ENCODE assay signal across 8 mouse cellular contexts in the genomic region with DNA sequence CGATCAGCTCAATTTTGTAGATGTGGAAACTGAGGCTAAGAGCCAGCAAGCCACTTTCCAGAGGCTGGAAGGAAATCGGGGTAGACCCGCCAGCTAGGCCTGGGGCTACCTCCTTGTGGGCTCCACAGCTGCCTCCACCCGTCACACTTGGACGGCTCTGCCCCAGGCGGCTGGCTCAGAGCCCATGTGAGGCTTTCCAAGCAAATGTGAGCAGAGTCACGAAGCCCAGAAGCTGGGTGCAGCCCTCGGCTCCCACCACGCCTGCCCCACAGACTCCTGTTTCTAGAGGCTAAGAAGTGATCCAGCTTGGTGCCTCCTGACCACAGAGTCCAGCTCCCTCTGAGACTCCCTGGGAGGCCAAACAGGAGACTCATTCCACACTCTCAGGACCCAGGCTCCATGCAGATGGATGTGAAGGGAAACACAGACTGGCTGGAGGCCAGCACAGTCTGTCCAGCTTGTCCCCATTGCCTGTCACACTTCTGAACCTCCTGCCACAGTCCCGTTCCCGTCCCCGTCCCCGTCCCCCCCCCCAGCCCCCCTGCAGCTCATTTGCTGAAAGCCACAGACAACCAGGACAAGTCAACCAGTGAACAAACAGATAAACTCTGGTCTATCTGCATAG. TPM values are rescaled to one million over a fixed set of nuclear protein-coding genes. Genes with fewer than 3 reads are reported as not detected.
DNase-seq lines count a peak whose midpoint lies in the region; ATAC-seq and TF ChIP-seq lines count a peak whose summit lies in the region.

No protein-coding gene starts in this region.

- ATAC-seq in intestine, embryonic 15.5 days: peak; percentile 23
- no peak for ATAC-seq in liver, embryonic 13.5 days (ENCODE audit: low read depth)

- H3K27me3 ChIP-seq in cerebellum, adult 2 months (ENCODE audit: control insufficient read depth, insufficient read depth, low read length): no peaks in the 10 kb centered on the region
- H3K27me3 ChIP-seq in intestine, embryonic 15.5 days (replicated peaks): no peaks in the 10 kb centered on the region
- H3K27me3 ChIP-seq in liver, embryonic 13.5 days: peaks cover 15% of the 10 kb centered on the region

- peaks cover 3% of the 10 kb centered on the region for H3K4me1 ChIP-seq in cerebellum, adult 2 months (ENCODE audit: control insufficient read depth, insufficient read depth, low read length)
- H3K4me1 ChIP-seq in intestine, embryonic 15.5 days (replicated peaks): peaks cover 42% of the 10 kb centered on the region
- H3K4me1 ChIP-seq in liver, embryonic 13.5 days (replicated peaks): peaks cover 68% of the 10 kb centered on the region

- no peak for TF ChIP-seq POLR2A in cerebellum, adult 2 months (IDR thresholded peaks at IDR 0.05; ENCODE audit: borderline replicate concordance, insufficient read depth, low read length)

- TF ChIP-seq CTCF in cerebellum, adult 2 months (IDR thresholded peaks at IDR 0.05; ENCODE audit: borderline replicate concordance, insufficient read depth, low read depth, low read length): no peak

- peak overlapping the region; percentile 17; the same call in 1 of the 2 replicates for H3K9ac ChIP-seq in intestine, embryonic 15.5 days
- no peak overlapping the region for H3K9ac ChIP-seq in liver, embryonic 13.5 days

- no peaks in the 10 kb centered on the region for H3K36me3 ChIP-seq in intestine, embryonic 15.5 days
- H3K36me3 ChIP-seq in liver, embryonic 13.5 days: no peaks in the 10 kb centered on the region

- DNase-seq in layer of hippocampus, adult 11-12 months (ENCODE audit: low spot score): peak; percentile 53
- no peak for DNase-seq in layer of hippocampus, adult 9-11 months
- peak; percentile 53 to 55 for DNase-seq in cerebellum, adult 2 months
- peak; percentile 78 to 90 for DNase-seq in gastrocnemius, postnatal 4 days (ENCODE audit: low spot score in 2 of 2)
- no peak for DNase-seq in liver, embryonic 13.5 days
- DNase-seq in ovary, postnatal 36 days (ENCODE audit: low spot score): peak; percentile 82
- DNase-seq in c-Kit-positive CD71-positive TER-119-positive erythroid progenitor cells, embryonic 14.5 days (ENCODE audit: low spot score): no peak

- H3K9me3 ChIP-seq in intestine, embryonic 15.5 days: no peaks in the 10 kb centered on the region
- no peaks in the 10 kb centered on the region for H3K9me3 ChIP-seq in liver, embryonic 13.5 days (replicated peaks)

- peak overlapping the region; percentile 34; the same call in 1 of the 2 replicates for H3K4me2 ChIP-seq in intestine, embryonic 15.5 days (replicated peaks)
- no peak overlapping the region for H3K4me2 ChIP-seq in liver, embryonic 13.5 days

- WGBS in cerebellum, adult 2 months: 4% methylated on average over 13 of the region's 13 CpGs
- WGBS in intestine, embryonic 15.5 days: 31% methylated on average over 13 of the region's 13 CpGs
- 47% methylated on average over 13 of the region's 13 CpGs for WGBS in liver, embryonic 13.5 days (ENCODE audit: insufficient replicate concordance)

- no peak overlapping the region for H3K4me3 ChIP-seq in cerebellum, adult 2 months (replicated peaks; ENCODE audit: insufficient read depth, low read depth, low read length)
- H3K4me3 ChIP-seq in intestine, embryonic 15.5 days (replicated peaks): no peak overlapping the region
- H3K4me3 ChIP-seq in liver, embryonic 13.5 days (replicated peaks): no peak overlapping the region

- no peak overlapping the region for H3K27ac ChIP-seq in cerebellum, adult 2 months (ENCODE audit: insufficient read depth, low read length)
- H3K27ac ChIP-seq in intestine, embryonic 15.5 days: peak overlapping the region; percentile 83
- peak overlapping the region; percentile 32; the same call in 1 of the 2 replicates for H3K27ac ChIP-seq in liver, embryonic 13.5 days

RNA-seq across cellular contexts. Expression of a gene that starts 4.9 kb away (rescaled TPM):
- polyA plus RNA-seq in cerebellum, adult 2 months (2012; rRNA removed): 3.8 and 3.9 TPM in 2 replicates
- 10 to 100 TPM; 51.4 to 55.9 TPM for total RNA-seq in gastrocnemius, postnatal 4 days (2021)
- 5.2 and 5.4 TPM in 2 replicates for polyA plus RNA-seq in intestine, embryonic 15.5 days (2015; fragmentation: Nextera tagmentation; extraction: Ambion mirVana)
- polyA plus RNA-seq in liver, embryonic 13.5 days (2015; fragmentation: Nextera tagmentation; extraction: Ambion mirVana): 1.9 and 2.0 TPM in 2 replicates

RNA-seq across cellular contexts. Expression of a gene that starts 26.7 kb away (rescaled TPM):
- polyA plus RNA-seq in cerebellum, adult 2 months (2012; rRNA removed): 37.2 and 38.2 TPM in 2 replicates
- 10 to 100 TPM; 29.8 to 29.9 TPM for total RNA-seq in gastrocnemius, postnatal 4 days (2021)
- polyA plus RNA-seq in intestine, embryonic 15.5 days (2015; fragmentation: Nextera tagmentation; extraction: Ambion mirVana): 39.9 and 41.9 TPM in 2 replicates
- polyA plus RNA-seq in liver, embryonic 13.5 days (2015; fragmentation: Nextera tagmentation; extraction: Ambion mirVana): 13.2 and 14.5 TPM in 2 replicates

Comparison
In these comparisons a context has a peak if more than half of its experiments do, and no peak if none do; other contexts are left out.
1. DNase-seq: peak in layer of hippocampus, adult 11-12 months (single experiment), cerebellum, adult 2 months (2 of 2), gastrocnemius, postnatal 4 days (2 of 2) and ovary, postnatal 36 days (single experiment); none in layer of hippocampus, adult 9-11 months (single experiment), liver, embryonic 13.5 days (single experiment) and c-Kit-positive CD71-positive TER-119-positive erythroid progenitor cells, embryonic 14.5 days (single experiment).